Mouse (Mus musculus): ENCODE measurements at regions not wholly inside any gene's neighbourhood (a gene's known extent, or its start where the extent isn't known, plus 50 kb on each side); places are given as distances from the start of the nearest gene placed in this dataset.

GRCm38 (mm10) chr10:119054191-119055175 is 184.5 kb upstream of the Dyrk2 start:
- Histone ChIP-seq H3K27ac (ENCODE audit: low read length) (no peak overlapping the region), H3K4me1 (ENCODE audit: control insufficient read depth, insufficient read depth, low read length) (peaks cover 14% of the 10 kb centered on the region; the same call in 1 of the 2 replicates), H3K27me3 (ENCODE audit: control insufficient read depth, insufficient read depth, low read length) (no peaks in the 10 kb centered on the region), H3K4me3 (replicated peaks; ENCODE audit: low read length) (no peak overlapping the region), H3K36me3 (ENCODE audit: control insufficient read depth, insufficient read depth, low read length) (no peaks in the 10 kb centered on the region), H3K4me2 (ENCODE audit: low read depth, low read length) (no peak overlapping the region), H3K9ac (ENCODE audit: low read length) (no peak overlapping the region), H3K9me3 (replicated peaks; ENCODE audit: control insufficient read depth, low read length) (no peaks in the 10 kb centered on the region)
- ATAC-seq (ENCODE audit: insufficient read depth, low FRiP score) = peak; percentile 28; the same call in 1 of the 2 replicates
- WGBS = 77% methylated on average over 22 of the region's 22 CpGs

- no peak overlapping the region for H3K4me3 ChIP-seq (replicated peaks; ENCODE audit: low read length)
- H3K9me3 ChIP-seq (replicated peaks; ENCODE audit: control insufficient read depth, low read length) = no peaks in the 10 kb centered on the region
- WGBS = 47% methylated on average over 1 of the region's 1 CpGs
- no peak overlapping the region for H3K9ac ChIP-seq (ENCODE audit: low read length)
- H3K4me1 ChIP-seq (ENCODE audit: control insufficient read depth, insufficient read depth, low read length) = 0 out of 2 replicates have a peak, but pooled peaks cover 10% of the 10 kb centered on the region
- no peak for ATAC-seq (ENCODE audit: insufficient read depth, low FRiP score)
- H3K27me3 ChIP-seq (ENCODE audit: control insufficient read depth, insufficient read depth, low read length) = no peaks in the 10 kb centered on the region
- H3K36me3 ChIP-seq (ENCODE audit: control insufficient read depth, insufficient read depth, low read length) = no peaks in the 10 kb centered on the region
- no peak overlapping the region for H3K27ac ChIP-seq (ENCODE audit: low read length)
- H3K4me2 ChIP-seq (ENCODE audit: low read depth, low read length) = no peak overlapping the region
These were observed 182.5 kb upstream of the Dyrk2 start for GRCm38 (mm10) chr10:119052441-119053041.

GRCm38 (mm10) chr10:119051598-119051997 is 181.6 kb upstream of the Dyrk2 start:
- Histone ChIP-seq H3K27me3 (ENCODE audit: control insufficient read depth, insufficient read depth, low read length) (no peaks in the 10 kb centered on the region), H3K4me3 (replicated peaks; ENCODE audit: low read length) (no peak overlapping the region), H3K36me3 (ENCODE audit: control insufficient read depth, insufficient read depth, low read length) (no peaks in the 10 kb centered on the region), H3K9ac (ENCODE audit: low read length) (no peak overlapping the region), H3K4me2 (ENCODE audit: low read depth, low read length) (no peak overlapping the region), H3K9me3 (replicated peaks; ENCODE audit: control insufficient read depth, low read length) (no peaks in the 10 kb centered on the region), H3K4me1 (ENCODE audit: control insufficient read depth, insufficient read depth, low read length) (0 out of 2 replicates have a peak, but pooled peaks cover 10% of the 10 kb centered on the region), H3K27ac (ENCODE audit: low read length) (no peak overlapping the region)
- ATAC-seq (ENCODE audit: insufficient read depth, low FRiP score) = no peak
- 43% methylated on average over 2 of the region's 2 CpGs for WGBS

GRCm38 (mm10) chr10:119050017-119050685 is 180.1 kb upstream of the Dyrk2 start:
- H3K4me2 ChIP-seq (ENCODE audit: low read depth, low read length) = no peak overlapping the region
- ATAC-seq (ENCODE audit: insufficient read depth, low FRiP score) = no peak
- H3K36me3 ChIP-seq (ENCODE audit: control insufficient read depth, insufficient read depth, low read length) = no peaks in the 10 kb centered on the region
- H3K9ac ChIP-seq (ENCODE audit: low read length) = no peak overlapping the region
- no peak overlapping the region for H3K27ac ChIP-seq (ENCODE audit: low read length)
- H3K4me1 ChIP-seq (ENCODE audit: control insufficient read depth, insufficient read depth, low read length) = 0 out of 2 replicates have a peak, but pooled peaks cover 10% of the 10 kb centered on the region
- no peaks in the 10 kb centered on the region for H3K27me3 ChIP-seq (ENCODE audit: control insufficient read depth, insufficient read depth, low read length)
- H3K4me3 ChIP-seq (replicated peaks; ENCODE audit: low read length) = no peak overlapping the region
- 76% methylated on average over 18 of the region's 18 CpGs for WGBS
- H3K9me3 ChIP-seq (replicated peaks; ENCODE audit: control insufficient read depth, low read length) = no peaks in the 10 kb centered on the region

- H3K4me3 ChIP-seq (replicated peaks; ENCODE audit: low read length) = no peak overlapping the region
- H3K9me3 ChIP-seq (replicated peaks; ENCODE audit: control insufficient read depth, low read length) = no peaks in the 10 kb centered on the region
- H3K4me2 ChIP-seq (ENCODE audit: low read depth, low read length) = no peak overlapping the region
- H3K9ac ChIP-seq (ENCODE audit: low read length) = no peak overlapping the region
- H3K4me1 ChIP-seq (ENCODE audit: control insufficient read depth, insufficient read depth, low read length) = 0 out of 2 replicates have a peak, but pooled peaks cover 10% of the 10 kb centered on the region
- H3K27ac ChIP-seq (ENCODE audit: low read length) = no peak overlapping the region
- H3K27me3 ChIP-seq (ENCODE audit: control insufficient read depth, insufficient read depth, low read length) = no peaks in the 10 kb centered on the region
- ATAC-seq (ENCODE audit: insufficient read depth, low FRiP score) = no peak
- no peaks in the 10 kb centered on the region for H3K36me3 ChIP-seq (ENCODE audit: control insufficient read depth, insufficient read depth, low read length)
- 67% methylated on average over 6 of the region's 6 CpGs for WGBS
These were observed 178.8 kb upstream of the Dyrk2 start for GRCm38 (mm10) chr10:119048643-119049420.

GRCm38 (mm10) chr10:119045059-119045458 is 175.1 kb upstream of the Dyrk2 start:
- H3K27me3 ChIP-seq (ENCODE audit: control insufficient read depth, insufficient read depth, low read length) = no peaks in the 10 kb centered on the region
- WGBS = 61% methylated on average over 13 of the region's 13 CpGs
- no peak overlapping the region for H3K9ac ChIP-seq (ENCODE audit: low read length)
- no peaks in the 10 kb centered on the region for H3K4me1 ChIP-seq (ENCODE audit: control insufficient read depth, insufficient read depth, low read length)
- H3K4me2 ChIP-seq (ENCODE audit: low read depth, low read length) = no peak overlapping the region
- ATAC-seq (ENCODE audit: insufficient read depth, low FRiP score) = no peak
- H3K27ac ChIP-seq (ENCODE audit: low read length) = no peak overlapping the region
- H3K9me3 ChIP-seq (replicated peaks; ENCODE audit: control insufficient read depth, low read length) = no peaks in the 10 kb centered on the region
- no peaks in the 10 kb centered on the region for H3K36me3 ChIP-seq (ENCODE audit: control insufficient read depth, insufficient read depth, low read length)
- H3K4me3 ChIP-seq (replicated peaks; ENCODE audit: low read length) = no peak overlapping the region

- ATAC-seq (ENCODE audit: insufficient read depth, low FRiP score) = peak; percentile 84
- H3K4me3 ChIP-seq (replicated peaks; ENCODE audit: low read length) = no peak overlapping the region
These were observed 173.1 kb upstream of the Dyrk2 start for GRCm38 (mm10) chr10:119043069-119043468.

GRCm38 (mm10) chr10:119040205-119040604 is 170.2 kb upstream of the Dyrk2 start:
- H3K9me3 ChIP-seq (replicated peaks; ENCODE audit: control insufficient read depth, low read length) = no peaks in the 10 kb centered on the region
- no peak for ATAC-seq (ENCODE audit: insufficient read depth, low FRiP score)
- H3K4me3 ChIP-seq (replicated peaks; ENCODE audit: low read length) = no peak overlapping the region
- H3K9ac ChIP-seq (ENCODE audit: low read length) = no peak overlapping the region
- no peaks in the 10 kb centered on the region; the same call in 1 of the 2 replicates for H3K4me1 ChIP-seq (ENCODE audit: control insufficient read depth, insufficient read depth, low read length)
- no peaks in the 10 kb centered on the region for H3K27me3 ChIP-seq (ENCODE audit: control insufficient read depth, insufficient read depth, low read length)
- 39% methylated on average over 4 of the region's 4 CpGs for WGBS
- H3K36me3 ChIP-seq (ENCODE audit: control insufficient read depth, insufficient read depth, low read length) = no peaks in the 10 kb centered on the region
- H3K4me2 ChIP-seq (ENCODE audit: low read depth, low read length) = no peak overlapping the region
- no peak overlapping the region for H3K27ac ChIP-seq (ENCODE audit: low read length)

More at GRCm38 (mm10) chr10:119043069-119043468, 173.1 kb upstream of the Dyrk2 start:
- Histone ChIP-seq H3K9me3 (replicated peaks; ENCODE audit: control insufficient read depth, low read length) (no peaks in the 10 kb centered on the region), H3K27me3 (ENCODE audit: control insufficient read depth, insufficient read depth, low read length) (no peaks in the 10 kb centered on the region), H3K36me3 (ENCODE audit: control insufficient read depth, insufficient read depth, low read length) (no peaks in the 10 kb centered on the region), H3K4me1 (ENCODE audit: control insufficient read depth, insufficient read depth, low read length) (no peaks in the 10 kb centered on the region; the same call in 1 of the 2 replicates), H3K4me2 (ENCODE audit: low read depth, low read length) (no peak overlapping the region), H3K27ac (ENCODE audit: low read length) (no peak overlapping the region), H3K9ac (ENCODE audit: low read length) (no peak overlapping the region)
- WGBS = 71% methylated on average over 7 of the region's 7 CpGs
